ENCODE assay signal across 2 mouse cellular contexts in genomic region chr11:70005521-70005920, GRCm38 (mm10).
TF ChIP-seq lines count a peak whose summit lies in the region.

No protein-coding gene starts in this region.

TF ChIP-seq in C2C12, 6 proteins besides CTCF, POLR2A, EP300 and RAD21 (continued from another document):
- no peak for TF ChIP-seq FOSL1 (IDR thresholded peaks at IDR 0.05; ENCODE audit: insufficient read depth, low read length, poor library complexity, severe bottlenecking)
- TF ChIP-seq CEBPB (IDR thresholded peaks at IDR 0.05; ENCODE audit: low read depth) = no peak
TF ChIP-seq in C2C12: peak in this region for 0.

TF ChIP-seq in MEL, 35 proteins besides CTCF, POLR2A, EP300 and RAD21 (continued from another document):
- TF ChIP-seq MEF2A (IDR thresholded peaks at IDR 0.05; ENCODE audit: extremely low read depth, insufficient replicate concordance, low read depth, low read length, poor library complexity, severe bottlenecking) (no peak), NELFE (IDR thresholded peaks at IDR 0.05; ENCODE audit: low read depth, low read length) (no peak), ZKSCAN1 (IDR thresholded peaks at IDR 0.05; ENCODE audit: low read depth, low read length) (no peak), ZC3H11A (IDR thresholded peaks at IDR 0.05; ENCODE audit: low read depth, low read length) (0 out of 2 replicates have a peak, but pooled peaks have one; percentile 4)
